Mouse (Mus musculus): ENCODE data around the gene Eif4a3. TPM values are rescaled to one million over a fixed set of nuclear protein-coding genes. Genes with fewer than 3 reads are reported as not detected.

The Eif4a3 gene
- polyA plus RNA-seq (2015; fragmentation: Nextera tagmentation; extraction: Ambion mirVana), result 417 and 424 TPM in 2 replicates

GRCm38 (mm10) chr11:119299391-119300245, at the start of gene Eif4a3:
Eif4a3 (minus strand) TSS chr11:119300089.
- DNase-seq (ENCODE audit: low spot score), result peak; percentile 99

DNA sequence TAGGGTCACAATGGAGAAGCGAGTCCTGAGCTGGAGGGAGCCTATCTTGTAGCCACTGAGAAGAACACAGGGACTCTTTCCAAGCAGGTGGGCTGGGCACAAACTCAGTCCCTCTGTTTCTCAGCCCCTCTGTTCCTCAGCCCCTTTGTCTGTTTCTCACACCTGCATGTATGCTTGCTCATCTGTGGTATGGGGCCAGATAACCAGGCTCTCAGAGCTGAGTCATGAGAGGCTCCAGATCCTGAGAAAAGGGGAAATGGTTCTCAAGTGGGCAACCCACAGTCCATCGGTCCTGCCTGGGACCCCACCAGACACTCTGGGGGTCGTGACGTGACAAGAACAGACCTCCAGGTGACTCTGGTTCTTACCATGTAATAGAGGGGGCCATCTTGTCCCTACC, 47.2 kb upstream of the Eif4a3 start:
- DNase-seq (ENCODE audit: low spot score), result no peak

GRCm38 (mm10) chr11:119344865-119345264, 45.0 kb upstream of the Eif4a3 start:
- peak; percentile 35 for DNase-seq (ENCODE audit: low spot score)

DNA sequence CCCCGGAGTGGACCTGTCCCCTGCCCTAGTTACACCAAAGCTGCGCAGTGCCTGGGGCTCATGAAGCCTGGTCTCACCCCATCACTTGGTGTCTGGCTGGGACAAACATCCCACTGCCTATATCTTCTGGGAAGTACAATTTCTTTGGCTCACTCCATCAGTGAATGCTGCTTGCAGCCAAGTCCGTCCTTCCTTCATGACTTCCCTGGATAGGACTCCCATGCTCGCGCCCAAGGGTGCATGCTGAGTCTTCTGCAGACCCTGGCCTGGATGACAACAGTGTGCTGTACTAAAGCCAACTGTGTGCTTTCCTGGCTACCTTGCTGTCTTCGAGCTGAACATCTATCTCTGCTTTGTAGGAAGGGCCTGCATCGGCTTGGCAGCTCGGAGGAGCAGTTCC, 44.3 kb upstream of the Eif4a3 start:
- no peak for DNase-seq (ENCODE audit: low spot score)

- DNase-seq (ENCODE audit: low spot score), result peak; percentile 88
These were observed 39.7 kb upstream of the Eif4a3 start for GRCm38 (mm10) chr11:119339637-119340036.

DNA sequence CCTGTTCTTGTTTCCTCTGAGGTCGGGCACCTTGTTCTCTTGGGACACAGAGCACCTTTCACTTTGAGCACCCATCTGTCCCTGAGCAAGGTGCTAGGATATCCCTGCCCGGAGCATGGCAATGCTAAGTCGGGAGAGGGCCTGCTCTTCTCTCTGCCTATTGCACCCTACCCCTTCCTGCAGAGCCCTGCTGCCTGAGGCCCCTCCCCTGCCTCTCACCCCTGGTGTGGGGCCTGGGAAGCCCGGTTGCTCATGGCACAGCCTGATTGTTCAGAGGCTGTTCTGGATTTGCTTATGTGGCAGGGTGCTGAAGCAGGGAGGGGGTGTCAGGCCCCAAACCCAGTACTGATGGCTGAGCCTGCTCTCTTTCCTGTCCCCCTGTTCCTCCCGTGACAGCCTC, 39.3 kb upstream of the Eif4a3 start:
- no peak for DNase-seq (ENCODE audit: low spot score)

DNA sequence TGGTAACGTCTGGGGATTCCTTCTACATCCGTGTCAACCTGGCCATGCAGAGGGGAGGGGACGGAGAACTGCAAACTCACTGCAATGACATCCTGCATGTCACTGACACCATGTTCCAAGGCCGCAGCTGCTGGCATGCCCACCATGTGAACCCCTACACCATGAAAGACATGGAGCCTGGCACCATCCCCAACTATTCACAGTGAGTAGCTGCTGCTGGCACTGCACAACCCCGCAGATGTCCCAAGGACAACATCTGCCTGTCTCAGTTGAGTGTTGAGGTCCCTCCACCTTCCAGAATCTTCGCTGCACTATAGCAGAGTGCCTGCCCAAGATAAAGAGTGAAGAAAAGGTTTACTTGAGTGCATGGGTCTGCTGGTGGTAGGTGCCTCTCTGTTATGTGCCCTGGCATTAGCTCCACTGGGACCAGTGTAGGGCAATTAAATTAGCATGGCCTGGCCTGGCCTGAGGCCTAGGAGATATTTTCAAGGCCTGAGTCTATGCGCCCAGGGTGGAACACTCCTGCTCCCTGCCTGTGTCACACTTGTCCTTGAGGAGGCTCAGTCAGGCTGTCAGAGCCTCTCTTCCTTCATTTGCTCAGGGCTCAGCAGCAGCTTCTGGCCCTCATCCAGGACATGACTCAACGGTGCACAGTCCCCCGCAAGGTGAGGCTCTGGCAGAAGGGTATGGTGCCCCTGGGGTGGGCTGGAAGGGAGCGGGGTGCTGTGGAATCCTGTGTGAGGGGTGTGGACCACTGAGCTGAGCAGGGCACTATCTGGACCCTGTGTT, 38.6 kb upstream of the Eif4a3 start:
- DNase-seq (ENCODE audit: low spot score), result no peak

DNA sequence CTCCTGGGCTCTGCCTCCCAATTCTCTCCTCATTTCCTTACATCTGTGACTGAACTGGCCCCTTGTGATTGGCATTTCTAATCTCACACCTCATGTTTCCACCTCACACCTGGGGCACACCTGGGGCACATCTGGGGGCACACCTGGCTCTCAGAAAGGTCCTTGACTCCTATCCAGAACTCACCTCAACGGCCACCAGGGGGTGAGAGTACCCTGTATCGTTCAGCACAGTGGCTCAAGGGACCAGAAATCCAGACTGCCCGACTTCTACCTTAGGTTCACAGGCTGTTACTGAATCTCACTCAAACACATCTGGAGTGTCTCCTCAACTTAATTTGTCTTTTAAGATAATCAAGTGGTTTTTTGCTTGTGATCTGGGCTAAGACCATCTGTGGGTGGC, 32.1 kb upstream of the Eif4a3 start:
- no peak for DNase-seq (ENCODE audit: low spot score)

GRCm38 (mm10) chr11:119330592-119330991, 30.7 kb upstream of the Eif4a3 start:
- DNase-seq (ENCODE audit: low spot score), result no peak

GRCm38 (mm10) chr11:119325068-119325467, 25.2 kb upstream of the Eif4a3 start:
- DNase-seq (ENCODE audit: low spot score), result no peak

GRCm38 (mm10) chr11:119322521-119322920, 22.6 kb upstream of the Eif4a3 start:
- no peak for DNase-seq (ENCODE audit: low spot score)

GRCm38 (mm10) chr11:119316720-119317119, 16.8 kb upstream of the Eif4a3 start:
- no peak for DNase-seq (ENCODE audit: low spot score)

- no peak for DNase-seq (ENCODE audit: low spot score)
These were observed 14.5 kb upstream of the Eif4a3 start for GRCm38 (mm10) chr11:119314252-119314936.

- DNase-seq (ENCODE audit: low spot score), result peak; percentile 10
These were observed 10.7 kb upstream of the Eif4a3 start for GRCm38 (mm10) chr11:119310621-119311020.

DNA sequence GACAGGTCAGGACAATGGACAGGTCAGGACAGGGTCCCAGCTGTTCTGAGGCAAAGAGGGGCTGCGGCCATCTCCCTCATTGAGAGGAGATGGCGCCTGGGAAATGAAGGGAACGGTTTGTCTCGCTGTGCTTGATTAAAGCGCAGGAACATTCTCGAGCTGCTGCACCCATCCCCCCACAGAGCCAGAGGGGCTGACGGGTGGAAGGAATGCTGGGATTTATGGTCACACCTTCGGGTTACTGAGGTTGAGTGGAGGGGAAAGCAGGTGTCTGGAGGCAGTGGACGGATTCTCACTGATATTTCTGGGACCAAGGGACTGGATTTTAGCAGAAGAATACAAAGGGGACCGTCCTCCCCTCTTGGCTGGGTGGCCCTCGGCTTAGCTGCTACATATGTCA, 8.0 kb upstream of the Eif4a3 start:
- DNase-seq (ENCODE audit: low spot score), result no peak

GRCm38 (mm10) chr11:119307658-119307867, 7.7 kb upstream of the Eif4a3 start, which contains the start of gene Card14:
Card14 (plus strand) TSS chr11:119307768.
- no peak for DNase-seq (ENCODE audit: low spot score)

- DNase-seq (ENCODE audit: low spot score), result no peak
These were observed 7.1 kb upstream of the Eif4a3 start for GRCm38 (mm10) chr11:119306762-119307657.

GRCm38 (mm10) chr11:119304904-119305712, 5.2 kb upstream of the Eif4a3 start:
- peak; percentile 56 for DNase-seq (ENCODE audit: low spot score)

- no peak for DNase-seq (ENCODE audit: low spot score)
These were observed 1.1 kb upstream of the Eif4a3 start for GRCm38 (mm10) chr11:119300986-119301385.

Data from thymus, postnatal 0 days (tissue).